Mouse (Mus musculus) cerebellum, postnatal 10 days (tissue): ENCODE results near the gene Tbc1d20.
"Not testable (repeated sequence)": the region's sequence is repeated elsewhere in the genome, so short reads cannot be mapped to it uniquely, and the experiment has no call there.

ENCODE experiments used
- DNase-seq, 2 experiments: peaks; one replicate each; pipeline ENCODE4 v3.0.0; 2021; ENCODE audit warnings: mixed read lengths in 2 of 2

Tbc1d20 gene

DNA sequence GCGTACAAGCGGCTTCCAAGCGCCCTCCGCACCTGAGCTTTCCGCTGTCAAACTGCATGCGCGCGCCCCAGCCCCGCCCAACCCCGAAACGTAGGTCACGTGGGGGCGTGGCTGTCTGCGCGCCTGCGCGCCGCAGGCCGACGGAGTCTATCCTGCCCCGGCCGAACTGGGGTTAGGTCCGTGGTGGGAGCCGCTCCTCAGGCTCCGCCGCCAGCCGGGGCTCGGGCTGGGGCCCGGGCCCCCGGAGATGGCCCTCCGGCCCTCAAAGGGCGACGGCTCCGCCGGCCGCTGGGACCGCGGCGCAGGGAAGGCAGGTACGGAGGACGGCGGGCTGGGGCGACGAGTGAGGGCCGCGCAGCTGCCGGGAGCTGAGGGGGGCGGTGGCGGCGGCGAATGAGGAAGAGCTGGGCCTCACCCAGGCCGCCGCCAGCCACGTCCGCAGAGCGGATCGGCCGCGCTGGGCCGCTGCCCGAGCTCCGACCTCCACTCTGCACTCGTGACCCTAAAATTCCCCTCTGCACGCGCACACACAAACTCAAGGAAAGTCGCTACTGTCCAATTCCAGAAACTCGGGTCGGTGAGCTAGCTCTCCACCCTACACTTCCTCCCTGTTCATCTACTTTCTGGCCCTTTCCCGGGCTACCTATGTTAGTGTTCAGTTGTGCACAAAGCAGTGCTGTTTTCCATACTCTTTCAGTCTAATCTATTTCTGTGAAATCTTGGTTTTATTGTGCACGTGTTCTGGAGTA, at the start of gene Tbc1d20:
Gene Tbc1d20 (plus strand): TSS at position 102 of the 749 bp plus-strand sequence.
- peak; percentile 95 to 96 for DNase-seq

DNA sequence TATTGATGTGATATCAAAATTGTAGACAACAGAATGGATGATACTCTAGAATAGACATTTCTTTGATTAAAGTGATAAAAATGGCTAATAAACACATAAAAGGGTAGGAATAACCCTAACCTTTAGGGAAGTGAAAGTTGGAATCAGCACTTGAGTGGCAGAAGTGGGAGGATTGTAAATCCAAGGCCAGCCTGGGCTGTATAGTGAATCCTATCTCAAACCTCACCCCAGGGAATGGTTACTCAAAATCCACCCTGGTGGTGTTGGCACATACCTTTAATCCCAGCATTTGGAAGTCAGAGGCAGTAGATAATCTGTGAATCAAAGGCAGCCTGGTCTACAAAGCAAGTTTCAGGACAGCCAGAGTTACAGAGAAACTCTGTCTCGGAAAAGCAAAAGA, 46.4 kb upstream of the Tbc1d20 start:
- DNase-seq = no peak

DNA sequence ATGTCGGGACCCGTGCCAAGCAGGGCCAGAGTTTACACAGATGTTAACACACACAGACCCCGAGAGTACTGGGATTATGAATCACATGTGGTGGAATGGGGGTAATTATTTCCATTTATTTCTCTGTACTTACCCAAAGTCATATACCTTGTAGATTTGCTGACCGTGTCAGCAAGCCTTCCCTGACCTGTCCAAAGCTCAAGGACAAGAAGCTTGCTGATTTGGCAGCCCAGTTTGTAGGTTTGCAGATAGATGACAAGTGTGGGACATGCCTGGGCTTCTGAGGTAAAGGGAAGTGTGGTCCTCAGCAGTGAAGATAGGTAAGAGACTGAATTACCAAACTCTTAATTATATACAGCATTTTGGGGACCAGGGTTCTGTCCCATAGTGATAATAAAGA, 43.1 kb upstream of the Tbc1d20 start:
- DNase-seq = no peak

DNA sequence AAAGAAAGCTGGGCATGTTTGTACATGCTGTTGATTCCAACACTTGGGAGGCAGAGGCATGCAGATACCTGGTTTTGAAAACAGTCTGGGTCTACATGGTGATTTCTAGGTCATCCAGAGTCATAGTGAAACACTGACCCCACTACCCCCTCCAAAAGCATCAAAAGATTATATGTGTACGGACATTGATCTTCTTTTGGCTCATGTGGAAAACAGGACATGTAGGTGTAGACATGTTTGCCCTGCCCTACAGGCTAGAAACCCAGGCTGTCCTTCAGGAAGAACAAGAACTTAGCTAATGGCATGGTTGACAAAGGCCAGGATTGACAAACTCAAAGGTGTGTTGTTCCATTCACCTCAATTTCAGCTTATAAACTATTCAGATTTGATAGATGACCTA, 33.9 kb upstream of the Tbc1d20 start:
- no peak for DNase-seq

DNA sequence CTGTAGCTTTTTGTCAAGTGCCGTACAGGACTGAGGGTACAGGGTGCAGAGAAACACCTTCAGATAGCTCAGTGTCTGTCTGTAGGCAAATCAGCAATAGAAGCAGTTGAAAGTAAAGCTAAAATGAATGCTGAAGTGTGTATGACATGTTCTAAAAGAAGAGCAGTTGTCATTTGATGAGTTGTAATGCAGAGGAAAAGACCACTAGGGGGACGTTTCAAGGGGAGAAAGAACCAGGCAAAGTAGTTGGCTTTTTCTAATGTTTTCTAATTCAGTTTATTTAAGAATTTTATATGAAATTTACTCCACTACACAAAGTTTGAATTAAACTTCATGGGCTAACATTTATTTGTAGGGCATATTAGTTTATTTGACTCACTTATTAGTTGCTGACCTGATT, 20.0 kb upstream of the Tbc1d20 start:
- DNase-seq = no peak

DNA sequence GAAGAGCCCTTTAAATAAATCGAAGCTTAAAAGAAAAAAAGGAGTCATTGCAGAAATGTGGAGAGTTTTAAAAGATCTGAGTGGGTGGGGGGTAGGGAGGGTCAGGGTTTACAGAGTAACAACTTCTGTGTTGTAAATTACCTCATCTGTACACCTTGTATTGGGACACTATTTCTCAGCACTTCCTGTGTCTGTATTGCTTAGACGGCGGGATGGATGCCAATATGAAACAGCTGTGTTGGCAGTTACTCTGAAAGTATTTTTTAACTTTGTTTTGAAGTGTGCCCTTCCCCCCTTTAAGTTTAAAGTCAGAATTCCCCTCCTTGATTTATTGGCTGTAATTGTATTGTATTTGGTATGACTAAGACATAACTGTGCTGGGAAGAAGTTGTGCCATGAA, 12.2 kb upstream of the Tbc1d20 start:
- no peak for DNase-seq

DNA sequence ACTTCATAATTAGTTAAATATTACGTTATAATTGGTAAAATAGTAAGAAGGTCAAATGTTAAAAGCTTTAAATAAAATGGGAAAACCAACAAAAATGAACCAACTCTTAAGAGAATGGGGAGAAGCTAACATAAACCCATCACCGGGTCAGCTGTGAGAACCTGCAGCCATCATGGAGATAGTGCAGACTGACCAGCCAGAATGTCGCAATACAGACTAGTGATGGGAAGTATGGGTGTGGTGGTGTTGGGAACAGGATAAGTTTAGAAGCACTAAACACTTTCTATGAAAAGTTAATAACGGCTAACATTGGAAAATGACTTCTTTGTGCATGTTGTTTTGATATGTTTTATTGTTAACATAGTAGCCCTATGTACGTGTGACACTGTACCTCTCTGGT, 6.1 kb upstream of the Tbc1d20 start:
- DNase-seq = no peak

DNA sequence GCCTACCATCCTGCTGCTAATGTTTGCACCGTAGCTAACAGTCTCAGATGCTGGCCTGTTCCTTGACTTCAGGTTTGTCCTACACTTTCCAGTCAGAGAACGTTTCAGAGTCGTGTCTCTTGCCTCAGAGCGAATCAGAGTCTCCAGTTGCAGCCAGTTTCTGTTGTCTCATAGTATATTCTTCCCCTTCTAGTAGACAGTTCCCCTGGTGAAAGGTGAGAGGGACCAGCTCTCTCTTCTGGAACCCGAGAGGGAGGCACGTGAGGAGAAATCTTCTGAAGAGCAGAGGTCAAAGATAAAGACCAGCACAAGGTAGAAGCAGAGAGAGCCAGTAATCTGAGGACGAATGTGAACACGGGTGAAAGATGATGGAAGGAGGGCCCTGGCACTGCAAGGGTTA, 5.6 kb upstream of the Tbc1d20 start:
- DNase-seq = no peak

DNA sequence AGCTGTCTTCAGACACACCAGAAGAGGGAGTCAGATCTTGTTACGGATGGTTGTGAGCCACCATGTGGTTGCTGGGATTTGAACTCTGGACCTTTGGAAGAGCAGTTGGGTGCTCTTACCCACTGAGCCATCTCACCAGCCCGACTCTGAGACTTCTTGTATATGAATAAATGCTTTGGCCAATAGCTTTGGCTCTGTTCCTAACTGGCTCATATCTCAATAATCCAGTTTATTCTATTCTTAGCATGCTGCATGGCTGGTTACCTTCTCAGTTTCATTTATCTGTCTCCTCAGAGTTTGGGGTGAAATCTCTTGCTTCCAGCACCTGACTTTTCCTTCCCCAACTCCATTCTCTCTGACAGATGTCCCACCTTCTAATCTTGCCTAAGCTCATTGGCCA, 4.0 kb upstream of the Tbc1d20 start:
- DNase-seq = not testable (repeated sequence)

DNA sequence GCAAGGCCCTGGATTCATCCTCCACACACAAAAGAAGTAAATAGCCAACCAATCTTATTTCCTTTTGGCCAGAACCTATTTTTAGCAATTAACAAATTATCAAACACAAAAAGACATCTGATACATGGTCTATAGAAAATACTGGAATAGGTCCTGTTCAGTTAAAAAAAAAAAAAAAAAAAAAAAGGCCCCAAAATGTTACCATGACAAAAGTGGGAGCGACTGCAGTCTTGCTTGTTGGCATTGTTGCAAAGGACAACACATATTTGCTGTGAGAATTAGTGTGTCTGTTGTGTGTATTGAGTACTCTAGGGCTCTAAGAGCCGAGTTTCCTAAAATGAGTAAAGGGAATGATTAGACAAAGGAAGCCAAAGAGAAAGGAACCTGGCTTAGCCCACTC, 1.2 kb upstream of the Tbc1d20 start:
- DNase-seq = no peak

DNA sequence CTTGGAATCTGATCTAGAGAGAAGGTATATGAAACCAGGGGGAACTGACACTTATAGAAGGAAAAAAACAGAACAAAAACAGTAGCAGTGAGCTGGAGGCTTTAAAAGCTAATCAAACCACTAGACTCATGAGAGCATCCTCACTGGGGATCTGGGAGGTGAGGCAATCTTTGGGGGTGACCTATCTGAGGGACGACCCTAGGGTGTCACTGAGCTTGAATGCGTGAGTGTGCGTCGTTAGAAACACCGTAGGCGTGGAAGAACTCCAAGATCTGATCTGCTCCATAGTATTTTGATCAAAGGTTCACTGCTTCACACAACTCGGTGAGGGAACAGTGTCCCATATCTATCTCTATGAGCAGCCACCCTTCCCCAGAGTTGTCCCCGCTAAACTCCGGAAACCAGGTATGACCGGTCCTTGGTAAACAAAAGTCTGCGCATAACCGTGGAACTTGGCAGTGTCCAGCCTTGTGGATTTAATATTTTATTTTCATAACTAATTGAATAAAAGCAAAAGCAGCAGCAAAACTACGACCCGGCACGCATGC, 375 bp upstream of the Tbc1d20 start:
- no peak for DNase-seq

DNA sequence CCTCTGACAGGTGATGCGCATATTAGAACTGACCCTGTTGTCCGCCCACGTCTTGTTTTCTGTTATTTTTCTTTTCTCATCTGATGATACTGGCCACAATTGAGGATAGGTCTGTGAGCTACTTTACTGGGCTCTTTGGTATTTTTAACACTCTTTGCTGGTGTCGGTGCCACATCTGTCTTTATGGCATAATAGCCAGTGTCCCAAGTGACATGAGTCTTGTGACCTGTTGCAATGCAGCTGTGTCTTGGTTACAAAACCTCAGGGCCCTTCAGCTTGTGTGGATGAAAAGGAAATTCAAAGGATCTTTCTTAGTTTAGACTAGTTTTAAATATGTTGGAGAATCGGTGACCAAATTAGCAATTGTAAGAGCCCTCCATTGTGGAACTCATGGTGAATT, 913 bp downstream of the Tbc1d20 start:
- DNase-seq = no peak

DNA sequence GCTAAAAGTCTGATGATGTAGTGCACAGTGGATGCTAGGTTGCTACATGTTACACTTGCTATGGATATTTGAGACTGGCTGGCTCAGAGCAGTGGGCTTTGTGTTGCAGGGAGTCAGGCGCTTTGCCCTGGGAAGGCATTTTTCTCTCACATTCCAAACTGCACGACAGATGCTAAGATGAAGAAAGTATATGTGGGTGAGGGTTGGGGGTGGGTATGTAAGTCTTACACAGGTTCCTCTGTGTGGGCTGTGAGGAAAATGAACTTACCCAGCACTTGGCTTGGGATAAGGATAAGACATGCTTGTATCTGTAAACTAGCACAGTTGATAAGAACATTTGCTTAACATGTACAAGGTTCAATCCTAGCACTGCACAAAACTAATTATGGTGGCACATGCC, 9.2 kb downstream of the Tbc1d20 start:
- no peak for DNase-seq

DNA sequence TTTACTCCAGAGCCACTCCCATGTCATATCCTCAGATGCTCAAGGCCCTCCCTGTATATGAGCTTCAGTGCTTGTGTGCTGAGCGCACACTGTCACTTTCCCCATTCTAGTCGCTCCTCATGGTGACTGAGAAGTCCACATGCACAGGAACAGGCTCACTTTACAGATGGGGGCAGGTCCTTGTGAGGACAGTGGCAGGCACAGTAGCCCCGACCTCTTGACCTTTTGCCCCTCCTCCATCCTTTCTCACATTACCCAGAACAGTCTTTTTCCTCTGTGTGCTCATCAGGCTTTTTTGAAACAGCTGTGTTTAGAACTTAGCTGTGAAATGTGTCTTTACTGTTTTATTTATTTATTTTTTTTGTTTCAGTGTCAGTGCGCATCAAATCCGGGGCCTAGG, 10.2 kb downstream of the Tbc1d20 start:
- no peak for DNase-seq

DNA sequence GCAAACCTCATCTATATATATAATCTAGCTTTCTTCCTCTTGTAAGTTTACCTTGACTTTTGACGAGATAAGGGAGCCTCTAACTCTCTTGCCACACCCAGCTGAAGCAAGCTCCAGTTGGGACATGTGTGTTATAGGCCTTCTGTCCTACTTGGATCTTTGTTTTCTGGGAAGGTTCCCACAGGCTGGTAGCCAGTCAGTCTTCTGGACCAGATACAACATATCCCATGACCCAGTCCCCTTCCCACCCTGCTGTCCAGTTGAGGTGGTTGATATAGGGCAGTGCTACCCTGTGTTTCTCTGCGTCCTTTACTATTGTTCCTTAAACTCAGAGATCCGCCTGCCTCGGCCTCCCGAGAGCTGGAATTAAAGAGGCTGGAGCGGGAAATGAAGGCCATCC, 11.9 kb downstream of the Tbc1d20 start:
- no peak for DNase-seq

DNA sequence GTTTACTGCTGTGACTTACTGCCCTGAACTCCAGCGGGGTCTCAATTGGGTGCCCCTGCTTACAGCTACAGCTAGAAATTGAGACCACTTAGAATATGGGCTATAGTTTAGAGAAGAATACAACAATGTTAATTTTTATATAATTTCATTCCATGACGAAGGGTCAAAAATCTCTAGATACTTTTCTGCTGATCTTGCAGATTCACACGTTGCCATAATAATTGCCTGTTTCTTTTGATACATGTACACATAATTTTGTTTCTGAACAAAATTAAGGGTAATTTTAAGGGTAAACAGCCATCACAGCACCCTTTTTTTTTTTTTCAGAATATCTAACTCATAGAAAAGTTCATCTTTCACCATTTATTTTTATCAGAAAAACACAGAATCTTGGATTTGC, 13.6 kb downstream of the Tbc1d20 start:
- DNase-seq = no peak

DNA sequence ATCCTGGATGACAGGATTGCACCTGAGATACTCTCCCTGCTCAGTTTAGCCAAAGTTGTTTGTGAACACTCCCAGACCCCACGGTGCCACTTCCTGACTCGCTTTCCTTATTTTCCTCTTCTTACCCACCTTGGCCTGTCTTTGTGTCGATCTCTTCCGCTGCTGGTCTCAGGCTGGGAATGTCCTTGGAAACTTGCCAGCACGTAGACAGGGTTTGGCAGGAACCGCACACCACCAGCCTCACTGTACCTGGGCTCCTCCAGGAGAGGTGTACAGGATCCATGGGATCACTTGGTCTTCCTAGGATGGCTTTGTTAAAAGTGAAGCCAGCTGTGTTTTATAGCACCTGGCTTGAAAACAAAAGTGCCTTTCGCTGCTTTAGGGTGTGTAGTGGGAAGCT, 19.4 kb downstream of the Tbc1d20 start:
- peak; percentile 44 to 47 for DNase-seq

DNA sequence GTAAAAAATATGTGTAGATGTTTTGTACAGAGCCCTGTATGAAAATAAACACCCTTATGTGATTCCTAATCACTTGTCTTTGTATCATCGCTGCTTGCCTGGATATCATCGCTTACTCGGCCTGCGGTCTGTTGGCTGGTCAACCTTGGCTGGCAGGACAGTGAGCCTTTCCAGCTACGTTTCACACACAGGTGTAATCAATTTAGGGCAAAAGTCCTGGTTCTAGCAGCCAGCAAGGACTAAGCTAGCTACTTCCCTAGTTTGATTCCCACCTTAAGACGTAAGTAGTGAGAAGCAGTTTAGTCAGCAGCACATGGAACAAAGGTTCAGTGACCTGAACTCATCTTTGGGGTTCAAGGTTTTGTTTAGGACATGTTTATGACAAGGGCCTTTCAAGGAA, 20.3 kb downstream of the Tbc1d20 start:
- no peak for DNase-seq

DNA sequence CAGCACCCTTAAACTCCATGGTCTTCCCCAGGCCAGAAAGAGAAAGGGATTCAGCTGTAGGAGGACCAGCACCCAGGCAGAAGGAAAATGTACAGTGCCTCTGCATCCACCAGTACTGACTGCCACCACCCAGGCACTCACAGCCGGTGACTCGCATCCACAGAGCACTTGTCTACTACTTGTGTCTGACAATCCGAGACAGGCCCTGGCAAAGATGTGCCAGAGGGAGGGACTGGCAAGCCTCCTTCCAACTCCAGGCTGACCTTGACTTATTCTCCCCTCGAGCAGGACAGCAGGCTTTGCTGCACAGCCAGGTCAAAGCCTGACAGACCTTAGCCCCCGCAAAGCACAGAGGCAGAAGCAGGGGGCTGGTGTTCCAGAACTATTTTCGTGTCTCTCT, 23.4 kb downstream of the Tbc1d20 start:
- no peak for DNase-seq

DNA sequence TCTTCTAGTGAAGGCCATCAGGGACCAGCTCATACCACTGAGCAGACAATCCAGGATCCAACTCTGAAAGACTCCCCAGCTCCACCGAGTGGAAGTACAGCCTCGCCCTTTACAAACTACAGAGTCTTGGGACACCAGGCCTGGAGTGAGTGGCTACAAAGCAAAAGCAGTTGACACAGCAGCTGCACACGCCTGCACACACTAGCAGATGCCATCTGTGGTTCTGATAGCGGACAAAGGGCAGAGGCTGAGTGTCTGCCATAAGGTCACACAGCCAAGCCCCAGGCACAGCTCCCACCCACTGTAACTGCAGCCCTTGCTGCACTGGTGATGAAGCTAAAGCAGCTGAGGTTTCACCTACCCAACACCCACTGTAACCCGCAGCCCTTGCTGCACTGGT, 27.9 kb downstream of the Tbc1d20 start:
- no peak for DNase-seq

DNA sequence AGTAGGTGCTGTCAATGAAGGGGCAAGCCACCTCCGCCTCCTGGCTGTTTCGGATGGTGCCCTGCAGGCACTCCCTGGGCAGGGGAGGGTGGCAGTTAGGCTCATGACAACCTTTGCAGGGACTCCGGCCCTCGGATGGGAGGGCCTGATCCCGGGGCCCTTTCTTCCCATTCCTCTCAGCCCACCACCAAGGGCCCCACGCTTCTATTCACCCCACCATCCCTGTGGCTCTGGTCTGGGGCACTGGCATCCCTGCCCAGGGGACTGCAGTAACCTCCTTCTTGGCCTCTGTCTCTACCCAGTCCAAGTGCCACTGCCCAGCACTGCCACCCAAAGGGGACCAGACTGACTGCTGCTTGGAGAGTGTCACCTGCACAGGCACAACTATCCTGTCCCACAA, 28.6 kb downstream of the Tbc1d20 start:
- no peak for DNase-seq

DNA sequence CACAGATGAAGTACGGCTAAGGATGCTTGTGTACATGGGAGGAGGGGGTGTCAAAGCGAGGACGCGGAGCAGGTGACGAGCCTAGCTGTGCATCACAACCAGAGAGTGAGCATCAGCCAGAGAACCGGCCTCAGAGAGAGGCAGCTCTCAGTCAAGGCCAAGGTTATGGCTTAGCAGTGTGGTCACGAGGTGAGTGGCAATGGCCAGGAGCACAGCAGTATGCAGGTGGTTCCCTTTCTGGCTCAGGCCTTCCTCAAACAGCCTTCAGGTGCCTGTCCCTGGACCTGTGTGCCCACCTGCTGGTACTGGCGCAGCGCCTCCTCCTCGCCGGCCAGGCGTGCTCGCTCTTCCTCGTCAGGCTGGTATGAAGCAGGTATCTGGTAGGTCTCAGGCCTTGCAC, 30.3 kb downstream of the Tbc1d20 start:
- peak in 1 of 2 experiments; percentile 55 for DNase-seq

DNA sequence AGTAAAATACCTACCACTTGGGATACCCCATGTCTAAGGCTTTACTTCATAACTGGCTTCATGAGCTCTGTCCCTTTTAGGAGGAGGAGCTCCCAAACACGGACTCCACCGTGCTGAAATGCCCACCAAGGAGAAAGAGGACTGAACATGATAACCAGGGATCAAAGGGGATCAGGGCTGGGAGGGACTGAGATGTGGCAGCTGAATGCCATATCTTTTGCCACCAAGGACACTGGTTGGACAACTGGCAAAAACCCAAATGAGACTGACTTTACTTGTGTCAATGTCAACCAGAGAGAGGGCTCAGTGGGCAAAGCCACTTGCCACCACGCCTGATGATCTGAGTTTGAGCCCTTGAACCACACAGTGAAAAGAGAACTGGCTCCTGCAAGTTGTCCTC, 31.2 kb downstream of the Tbc1d20 start:
- no peak for DNase-seq

DNA sequence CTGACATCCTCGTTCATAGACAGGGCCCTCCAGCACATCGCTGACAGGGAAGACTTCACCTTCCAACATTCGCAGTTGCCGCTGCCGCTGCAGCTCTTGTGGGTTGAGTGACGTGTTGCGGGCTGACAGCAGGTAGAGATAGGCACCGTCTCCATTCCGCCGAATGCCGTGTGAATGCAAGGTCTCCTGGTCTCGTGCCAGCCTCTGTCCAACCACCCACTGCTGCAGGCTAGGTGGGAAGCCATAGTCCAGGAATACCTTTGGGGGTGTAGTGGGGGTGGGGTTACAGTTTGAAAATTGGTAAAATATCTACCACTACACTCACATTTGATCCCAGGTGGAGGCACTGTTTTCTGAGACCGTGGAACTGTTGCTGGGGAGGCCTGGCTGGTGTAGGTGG, 32.5 kb downstream of the Tbc1d20 start:
- no peak for DNase-seq

DNA sequence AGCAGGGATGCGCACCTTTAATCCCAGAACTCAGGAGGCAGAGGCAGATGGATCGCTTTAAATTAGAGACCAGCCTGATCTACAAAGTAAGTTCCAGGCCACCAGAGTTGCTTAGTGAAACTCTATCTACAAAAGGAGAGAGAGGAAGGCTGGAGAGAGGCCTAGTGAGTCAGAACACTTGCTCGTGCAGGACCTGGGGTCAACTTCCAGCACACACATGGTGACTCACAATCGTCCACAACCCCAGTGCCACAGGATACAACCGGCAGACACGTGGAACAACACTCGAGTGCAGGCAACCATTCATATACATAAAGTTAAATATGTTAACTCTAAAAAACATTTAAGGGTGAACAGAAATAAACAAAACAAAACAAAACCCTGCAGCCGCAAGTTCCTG, 33.0 kb downstream of the Tbc1d20 start:
- no peak for DNase-seq
